Mouse (Mus musculus): ENCODE results near the gene Htr6. TPM values are rescaled to one million over a fixed set of nuclear protein-coding genes. Genes with fewer than 3 reads are reported as not detected.

Htr6 gene
- polyA plus RNA-seq, 3 experiments from 2014 or later = not detected

Other genes starting within 250 kb of the Htr6 start
- gene Pla2g5, start 212.1 kb downstream of the Htr6 start, polyA plus RNA-seq (2017; shearing (Covaris generic)) = not detected
- gene Gm13030, start 201.6 kb downstream of the Htr6 start, polyA plus RNA-seq (2017; shearing (Covaris generic)) = not detected
- not detected for gene Pla2g2e, start 197.6 kb downstream of the Htr6 start, polyA plus RNA-seq (2017; shearing (Covaris generic))
- gene Otud3, start 161.6 kb downstream of the Htr6 start, polyA plus RNA-seq (2017; shearing (Covaris generic)) = under 1 TPM in 2 of 3 experiments, not detected in 1; 0.29 to 0.54 TPM
- not detected for gene Rnf186, start 108.5 kb downstream of the Htr6 start, polyA plus RNA-seq (2017; shearing (Covaris generic))
- 10 to 100 TPM; 23.3 to 30.2 (median 30.0) TPM for gene Tmco4, start 102.7 kb downstream of the Htr6 start, polyA plus RNA-seq (2017; shearing (Covaris generic))
- gene Nbl1, start 17.4 kb upstream of the Htr6 start, polyA plus RNA-seq (2017; shearing (Covaris generic)) = under 1 TPM in 2 of 3 experiments, not detected in 1; 0.60 to 0.82 TPM
- gene Minos1, start 55.5 kb upstream of the Htr6 start, polyA plus RNA-seq (2017; shearing (Covaris generic)) = 100 to 1,000 TPM; 341 to 392 (median 352) TPM
- 100 to 1,000 TPM; 536 to 831 (median 607) TPM for gene Capzb, start 117.3 kb upstream of the Htr6 start, polyA plus RNA-seq (2017; shearing (Covaris generic))
- gene Pqlc2, start 235.1 kb upstream of the Htr6 start, polyA plus RNA-seq (2017; shearing (Covaris generic)) = 10 to 100 TPM in 1 of 3 experiments, 1 to 10 TPM in 2; 7.6 to 10.0 (median 9.7) TPM
- gene Akr7a5, start 235.2 kb upstream of the Htr6 start, polyA plus RNA-seq (2017; shearing (Covaris generic)) = 1 to 10 TPM; 5.4 to 7.7 (median 6.8) TPM

Measured in inflammation-experienced regulatory T-cells, adult 6 months (primary cell).